Mouse (Mus musculus) CH12.LX (cell line): ENCODE data around the gene Snx13. TPM values are rescaled to one million over a fixed set of nuclear protein-coding genes. Genes with fewer than 3 reads are reported as not detected.

Experiments used
- DNase-seq: peaks from one replicate; pipeline ENCODE4 v3.0.0-alpha.2; 2013; ENCODE audit errors: extremely low read depth
- H3K27ac ChIP-seq: 2 replicates; pipeline ENCODE4 v1.5.1; 2012; ENCODE audit warnings: low read depth, mild to moderate bottlenecking, control low read depth, moderate library complexity; ENCODE audit not compliant: insufficient read depth
- H3K27me3 ChIP-seq: replicated peaks from 2 replicates; pipeline ENCODE3; 2012; ENCODE audit warnings: inconsistent platforms
- H3K36me3 ChIP-seq, 2 experiments: replicated peaks in 1 of 2; 2 replicates each; pipeline versions ENCODE3 to v1.6.1; 2012; ENCODE audit warnings: inconsistent platforms in 1 of 2, low read length in 1 of 2, mild to moderate bottlenecking in 1 of 2, mixed read lengths in 1 of 2, moderate library complexity in 1 of 2; ENCODE audit not compliant: control insufficient read depth in 1 of 2, insufficient read depth in 1 of 2
- H3K4me1 ChIP-seq, 2 experiments: 2 replicates each; pipeline ENCODE4 v1.6.1; 2012; ENCODE audit warnings: inconsistent platforms in 1 of 2, moderate library complexity in 1 of 2; ENCODE audit not compliant: insufficient read depth in 2 of 2, control insufficient read depth in 1 of 2
- H3K4me2 ChIP-seq: 2 replicates; pipeline ENCODE4 v1.6.1; 2012; ENCODE audit warnings: low read depth, mild to moderate bottlenecking, control low read depth; ENCODE audit not compliant: poor library complexity, insufficient read depth, severe bottlenecking
- H3K4me3 ChIP-seq, 3 experiments: fragments of 150-350 bp in 1 of 3; sonication (generic) in 1 of 3; replicated peaks in 1 of 3; 2 replicates each; pipeline versions ENCODE3 to v1.5.1; 2011 to 2012; ENCODE audit warnings: low read depth in 2 of 3, low read length in 2 of 3, mild to moderate bottlenecking in 2 of 3, moderate library complexity in 2 of 3, control low read depth in 1 of 3, improper control_type of control experiment in 1 of 3, inconsistent platforms in 1 of 3, mixed read lengths in 1 of 3; ENCODE audit not compliant: poor library complexity in 1 of 3
- H3K79me2 ChIP-seq: replicated peaks from 2 replicates; pipeline ENCODE4 v1.6.1; 2012; ENCODE audit warnings: mild to moderate bottlenecking, moderate library complexity; ENCODE audit not compliant: control insufficient read depth, poor library complexity, insufficient read depth, severe bottlenecking; ENCODE audit errors: extremely low read depth
- H3K9ac ChIP-seq: 2 replicates; pipeline ENCODE4 v1.6.1; 2012; ENCODE audit warnings: low read depth, mild to moderate bottlenecking, control low read depth, moderate library complexity; ENCODE audit not compliant: insufficient read depth
- H3K9me3 ChIP-seq: replicated peaks from 2 replicates; pipeline ENCODE3; 2012; ENCODE audit warnings: low read length, inconsistent platforms, mixed read lengths
- CTCF ChIP-seq, 2 experiments: IDR thresholded peaks in 1 of 2; conservative IDR thresholded peaks in 1 of 2; 2 replicates each; pipeline ENCODE4 v1.5.1; 2011 to 2012; ENCODE audit warnings: low read depth in 2 of 2, low read length in 2 of 2, improper control_type of control experiment in 1 of 2, inconsistent platforms in 1 of 2, mild to moderate bottlenecking in 1 of 2, moderate library complexity in 1 of 2
- E2F4 ChIP-seq: IDR thresholded peaks from 2 replicates; pipeline ENCODE4 v1.6.1; 2011; ENCODE audit warnings: low read depth, low read length, improper control_type of control experiment; ENCODE audit not compliant: insufficient replicate concordance
- ETS1 ChIP-seq: conservative IDR thresholded peaks from 2 replicates; pipeline ENCODE4 v1.6.1; 2012; ENCODE audit warnings: low read depth, mild to moderate bottlenecking, inconsistent platforms, low read length, improper control_type of control experiment, moderate library complexity
- HCFC1 ChIP-seq: IDR thresholded peaks from 2 replicates; pipeline ENCODE4 v1.6.1; 2012; ENCODE audit warnings: low read depth, mild to moderate bottlenecking, inconsistent platforms, low read length, improper control_type of control experiment
- JUN ChIP-seq: IDR thresholded peaks from 2 replicates; pipeline ENCODE4 v1.6.1; 2011; ENCODE audit warnings: low read depth, mild to moderate bottlenecking, low read length, improper control_type of control experiment, moderate library complexity; ENCODE audit not compliant: insufficient read depth
- JUND ChIP-seq: conservative IDR thresholded peaks from 2 replicates; pipeline ENCODE4 v1.6.1; 2011; ENCODE audit warnings: low read depth, low read length, improper control_type of control experiment
- MAFK ChIP-seq: IDR thresholded peaks from 2 replicates; pipeline ENCODE4 v1.6.1; 2011; ENCODE audit warnings: low read length, improper control_type of control experiment; ENCODE audit not compliant: insufficient replicate concordance
- MAZ ChIP-seq: IDR thresholded peaks from 2 replicates; pipeline ENCODE4 v1.6.1; 2012; ENCODE audit warnings: low read depth, mild to moderate bottlenecking, inconsistent platforms, low read length, improper control_type of control experiment, moderate library complexity
- MXI1 ChIP-seq: IDR thresholded peaks from 2 replicates; pipeline ENCODE4 v1.6.1; 2011; ENCODE audit warnings: mild to moderate bottlenecking, low read depth, low read length, improper control_type of control experiment
- POLR2AphosphoS2 ChIP-seq: IDR thresholded peaks from 2 replicates; pipeline ENCODE4 v1.6.1; 2011; ENCODE audit warnings: low read depth, low read length, improper control_type of control experiment
- USF2 ChIP-seq: conservative IDR thresholded peaks from 2 replicates; pipeline ENCODE4 v1.6.1; 2011; ENCODE audit warnings: low read depth, low read length, improper control_type of control experiment
- ZC3H11A ChIP-seq: IDR thresholded peaks from 2 replicates; pipeline ENCODE4 v1.6.1; 2012; ENCODE audit warnings: low read depth, mild to moderate bottlenecking, inconsistent platforms, low read length, improper control_type of control experiment
- ZNF384 ChIP-seq: IDR thresholded peaks from 2 replicates; pipeline ENCODE4 v1.6.1; 2012; ENCODE audit warnings: low read depth, low read length, improper control_type of control experiment, inconsistent platforms
- dilution Hi-C: fragments of 300-500 bp; cut with MboI; formaldehyde crosslinking; loops from 2 replicates; pipeline ENCODE4 v1.14.3; 2020; ENCODE audit warnings: low sequenced_read_pairs; ENCODE audit not compliant: extremely low pct_unique_long_range_greater_than_20kb, extremely low pct_ligation_motif_present
- in situ Hi-C: fragments of 300-500 bp; cut with MboI; formaldehyde crosslinking; loops from 3 replicates; pipeline ENCODE4 v1.14.3; 2019; ENCODE audit warnings: low sequenced_read_pairs, low pct_ligation_motif_present, low pct_unique_long_range_greater_than_20kb, mixed read lengths
- polyA plus RNA-seq: library from polyadenylated mRNA; unstranded; fragments of >175 nt; gene quantifications from 2 replicates; pipeline ENCODE4 v1.2.1, GENCODE M21; 2012; ENCODE audit warnings: low read depth; ENCODE audit not compliant: insufficient read length
- total RNA-seq, 2 experiments: library from RNA; depleted of rRNA; stranded (reverse); fragments of 300-350 nt in 1 of 2; fragments of >200 nt in 1 of 2; gene quantifications; 2 replicates each; pipeline ENCODE4 v1.2.3; 2012 to 2014

Snx13 gene
- total and polyA plus RNA-seq, 3 experiments = 7.0 to 12.2 (median 11.4) TPM

- no peak for TF ChIP-seq HCFC1
- no peak for TF ChIP-seq CTCF (conservative IDR thresholded peaks at IDR 0.05 in 1 of 2, IDR thresholded peaks at IDR 0.05 in 1 of 2; ENCODE audit: low read depth in 2 of 2, low read length in 2 of 2)
- no peak for TF ChIP-seq JUND
- no peak for TF ChIP-seq USF2
- TF ChIP-seq ZNF384 = no peak
- in situ Hi-C loops = no loop called here
Measured at GRCm38 (mm10) chr12:34997597-34998182, 49.3 kb upstream of the Snx13 start.

GRCm38 (mm10) chr12:34998778-34999467 is 48.1 kb upstream of the Snx13 start:
- DNase-seq = no peak
- no peaks in the 10 kb centered on the region for H3K4me1 ChIP-seq
- dilution Hi-C loops = no loop called here
- no peak overlapping the region for H3K4me2 ChIP-seq
- H3K79me2 ChIP-seq = no peaks in the 10 kb centered on the region
- H3K36me3 ChIP-seq = no peaks in the 10 kb centered on the region
- in situ Hi-C loops = no loop called here
- no peak overlapping the region for H3K27ac ChIP-seq
- H3K4me3 ChIP-seq = no peak overlapping the region
- TF ChIP-seq CTCF (conservative IDR thresholded peaks at IDR 0.05 in 1 of 2, IDR thresholded peaks at IDR 0.05 in 1 of 2; ENCODE audit: low read depth in 2 of 2, low read length in 2 of 2) (no peak), MAFK (no peak), JUN (no peak), MXI1 (no peak), E2F4 (no peak), USF2 (no peak), HCFC1 (no peak), POLR2AphosphoS2 (no peak), ZC3H11A (no peak), MAZ (no peak), ETS1 (no peak)
- H3K27me3 ChIP-seq = no peaks in the 10 kb centered on the region
- no peaks in the 10 kb centered on the region for H3K9me3 ChIP-seq
- no peak overlapping the region for H3K9ac ChIP-seq

More at GRCm38 (mm10) chr12:34997597-34998182, 49.3 kb upstream of the Snx13 start:
- Histone ChIP-seq H3K4me3 (no peak overlapping the region), H3K9ac (no peak overlapping the region), H3K79me2 (no peaks in the 10 kb centered on the region), H3K4me2 (no peak overlapping the region), H3K27ac (no peak overlapping the region), H3K4me1 (no peaks in the 10 kb centered on the region), H3K9me3 (no peaks in the 10 kb centered on the region), H3K27me3 (no peaks in the 10 kb centered on the region), H3K36me3 (no peaks in the 10 kb centered on the region)
- DNase-seq = no peak
- dilution Hi-C loops = no loop called here
